Mouse (Mus musculus): Measurements from ENCODE around the gene Rai14. TPM values are rescaled to one million over a fixed set of nuclear protein-coding genes. Genes with fewer than 3 reads are reported as not detected.

Gene Rai14
- 10.9 and 15.7 TPM in 2 replicates for polyA plus RNA-seq (2015; fragmentation: Nextera tagmentation; extraction: Ambion mirVana)

DNA sequence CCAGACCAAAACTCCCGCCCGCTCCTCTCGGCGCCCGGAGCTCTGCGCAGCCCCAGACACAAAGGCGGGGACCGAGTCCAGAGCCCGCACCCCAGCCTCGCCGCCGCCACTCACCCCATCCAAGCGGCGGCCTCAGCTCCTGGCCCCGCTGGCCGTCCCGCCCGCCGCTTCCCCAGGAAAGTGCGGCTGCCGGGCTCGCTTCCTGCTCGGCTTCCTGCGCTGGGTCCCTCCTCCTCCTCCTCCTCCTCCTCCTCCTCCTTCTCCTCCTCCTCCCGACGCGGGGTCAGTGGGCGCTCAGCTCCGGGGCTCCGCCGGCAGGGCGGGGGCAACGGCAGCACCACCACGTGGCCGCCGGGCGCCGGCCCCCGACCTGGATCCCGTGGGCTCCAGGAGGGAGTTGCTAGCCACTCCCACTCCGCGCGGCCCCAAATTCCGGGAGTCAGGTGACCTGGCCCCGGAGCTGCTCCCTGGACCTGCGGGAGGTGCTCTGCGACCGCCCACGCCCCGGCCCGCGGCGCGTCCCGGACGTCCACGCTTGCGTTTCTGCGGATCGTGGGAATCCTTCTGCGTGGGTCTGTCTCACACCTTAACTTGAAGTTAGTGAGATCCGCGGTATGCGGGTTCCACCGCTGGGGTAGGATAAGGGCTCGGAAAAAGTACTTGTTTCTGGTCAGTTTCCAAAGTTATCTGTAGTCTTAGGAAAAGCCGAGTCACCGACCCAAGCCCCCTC lies at the start of gene Rai14:
TSS of gene Rai14 (minus strand) at position 216 of the 730 bp plus-strand sequence.
- peaks cover 31% of the 10 kb centered on the region for H3K4me1 ChIP-seq (replicated peaks)
- peak within 1 kb of the TSS; percentile 99 for H3K4me2 ChIP-seq
- WGBS: under 1% methylated on average over 48 of the region's 68 CpGs
- H3K27ac ChIP-seq (replicated peaks): peak within 1 kb of the TSS; percentile 65
- no peaks in the 10 kb centered on the region for H3K27me3 ChIP-seq
- H3K9me3 ChIP-seq: no peaks in the 10 kb centered on the region
- peak; percentile 73 for ATAC-seq (ENCODE audit: low FRiP score, low read depth)
- H3K4me3 ChIP-seq: peak within 1 kb of the TSS; percentile 87
- H3K36me3 ChIP-seq: no peaks in the 10 kb centered on the region
- H3K9ac ChIP-seq: peak within 1 kb of the TSS; percentile 65

DNA sequence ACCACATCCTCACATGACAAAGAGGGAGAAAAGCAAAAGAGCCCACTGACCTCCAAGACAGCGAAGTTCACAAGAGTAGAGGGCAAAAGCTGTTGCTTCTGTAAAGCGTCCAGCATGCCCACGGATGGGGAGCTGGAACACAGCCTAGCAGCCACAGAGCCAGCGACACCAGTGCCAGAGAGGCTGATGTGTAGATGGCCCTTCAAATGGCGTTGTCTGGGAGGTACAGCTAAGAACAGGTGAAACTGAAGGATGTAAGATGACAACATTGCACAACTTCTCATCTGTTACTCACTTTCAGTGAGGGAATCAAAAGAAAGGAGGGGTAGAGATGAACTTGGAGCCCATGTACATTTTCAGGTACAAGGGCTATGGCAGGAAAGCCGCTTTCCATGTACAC lies 47.0 kb upstream of the Rai14 start:
- H3K9me3 ChIP-seq: no peaks in the 10 kb centered on the region
- H3K4me1 ChIP-seq (replicated peaks): no peaks in the 10 kb centered on the region
- no peak overlapping the region for H3K27ac ChIP-seq (replicated peaks)
- H3K36me3 ChIP-seq: no peaks in the 10 kb centered on the region
- H3K27me3 ChIP-seq: no peaks in the 10 kb centered on the region
- no peak overlapping the region for H3K9ac ChIP-seq
- H3K4me2 ChIP-seq: no peak overlapping the region
- no peak for ATAC-seq (ENCODE audit: low FRiP score, low read depth)
- 92% methylated on average over 6 of the region's 6 CpGs for WGBS
- no peak overlapping the region for H3K4me3 ChIP-seq

DNA sequence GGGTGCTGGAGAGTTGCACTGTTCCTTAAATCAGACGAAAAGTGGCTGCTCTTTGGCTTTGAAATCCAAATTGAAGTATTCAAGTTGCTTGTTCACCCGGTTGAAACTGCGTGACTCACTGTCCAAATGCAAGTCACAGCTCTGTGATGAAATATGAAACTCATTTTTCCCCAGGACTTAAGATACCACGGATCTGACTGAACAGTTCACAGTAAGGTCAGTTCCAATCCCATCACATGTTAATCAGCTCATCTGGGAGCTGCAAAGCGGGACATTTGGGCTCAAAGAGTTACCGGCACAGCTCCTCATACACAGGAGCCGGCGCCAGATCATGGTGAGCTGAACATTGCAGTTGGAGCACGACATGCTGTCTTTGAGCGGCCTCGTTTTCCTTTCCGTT lies 45.6 kb upstream of the Rai14 start:
- H3K27me3 ChIP-seq: no peaks in the 10 kb centered on the region
- 87% methylated on average over 12 of the region's 12 CpGs for WGBS
- H3K9ac ChIP-seq: no peak overlapping the region
- no peak for ATAC-seq (ENCODE audit: low FRiP score, low read depth)
- no peak overlapping the region for H3K4me3 ChIP-seq
- no peak overlapping the region for H3K4me2 ChIP-seq
- H3K4me1 ChIP-seq (replicated peaks): no peaks in the 10 kb centered on the region
- H3K27ac ChIP-seq (replicated peaks): no peak overlapping the region
- H3K9me3 ChIP-seq: no peaks in the 10 kb centered on the region
- H3K36me3 ChIP-seq: no peaks in the 10 kb centered on the region

DNA sequence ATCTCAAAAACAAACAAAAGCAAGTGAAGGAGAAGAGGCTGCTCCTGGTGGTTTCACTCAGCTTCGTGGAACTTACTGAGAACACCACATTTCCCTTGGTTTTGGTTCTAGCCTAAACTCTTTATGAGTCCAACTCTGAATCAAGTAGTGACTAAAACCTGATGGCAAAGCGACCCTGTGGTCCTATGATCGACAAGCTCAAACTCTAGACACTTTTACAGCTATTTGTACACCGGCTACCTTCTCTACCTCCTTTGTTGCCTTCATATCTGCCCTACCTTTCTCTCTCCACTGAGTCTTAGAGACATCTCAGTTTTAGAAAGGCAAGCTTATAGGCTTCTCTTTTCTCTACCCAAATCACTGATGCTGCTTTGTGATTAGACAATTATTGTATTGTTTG lies 45.0 kb upstream of the Rai14 start:
- no peak for ATAC-seq (ENCODE audit: low FRiP score, low read depth)
- no peaks in the 10 kb centered on the region for H3K36me3 ChIP-seq
- H3K4me3 ChIP-seq: no peak overlapping the region
- H3K27ac ChIP-seq (replicated peaks): no peak overlapping the region
- no peak overlapping the region for H3K4me2 ChIP-seq
- H3K27me3 ChIP-seq: no peaks in the 10 kb centered on the region
- no peaks in the 10 kb centered on the region for H3K9me3 ChIP-seq
- 94% methylated on average over 4 of the region's 4 CpGs for WGBS
- H3K9ac ChIP-seq: no peak overlapping the region
- H3K4me1 ChIP-seq (replicated peaks): no peaks in the 10 kb centered on the region

DNA sequence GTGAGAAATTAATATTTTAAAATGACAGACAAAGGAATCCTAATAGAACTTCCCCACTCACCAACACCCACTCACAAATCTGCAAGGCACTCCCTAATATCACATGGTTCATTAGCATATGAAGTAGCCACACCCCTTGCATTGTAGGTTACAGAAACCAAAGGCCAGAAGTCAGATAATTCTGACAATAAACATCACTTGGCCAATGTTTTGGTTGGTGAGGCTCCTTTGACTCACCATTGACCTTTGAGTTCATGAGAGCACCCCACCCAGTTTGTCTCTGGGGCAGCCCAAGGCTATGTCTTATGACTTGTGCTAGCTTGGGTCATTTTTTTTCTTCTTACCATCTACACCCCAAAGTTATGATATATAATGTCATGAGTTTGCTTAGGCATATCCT lies 44.4 kb upstream of the Rai14 start:
- H3K36me3 ChIP-seq: no peaks in the 10 kb centered on the region
- no peak overlapping the region for H3K4me2 ChIP-seq
- H3K4me1 ChIP-seq (replicated peaks): no peaks in the 10 kb centered on the region
- ATAC-seq (ENCODE audit: low FRiP score, low read depth): no peak
- no peak overlapping the region for H3K4me3 ChIP-seq
- no peaks in the 10 kb centered on the region for H3K27me3 ChIP-seq
- H3K9ac ChIP-seq: no peak overlapping the region
- no peak overlapping the region for H3K27ac ChIP-seq (replicated peaks)
- no peaks in the 10 kb centered on the region for H3K9me3 ChIP-seq

DNA sequence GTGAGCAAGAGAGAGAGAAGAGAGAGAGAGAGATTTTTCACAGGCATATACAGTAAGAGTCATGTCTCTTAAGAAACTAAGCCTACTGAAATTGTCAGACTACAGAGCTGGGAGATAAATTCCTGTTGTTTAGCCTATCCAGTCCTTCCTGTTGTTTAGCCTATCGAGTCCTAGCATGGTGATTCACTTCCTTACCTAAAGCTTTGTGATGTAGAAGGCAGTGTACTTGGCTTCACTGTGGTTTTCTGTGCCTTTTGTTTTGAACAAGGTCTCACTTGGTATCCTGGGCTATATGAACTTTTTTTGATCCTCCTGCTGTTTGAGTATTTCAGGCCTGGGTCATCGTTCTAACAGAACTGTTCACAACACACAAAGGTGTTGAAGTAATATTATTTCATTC lies 36.7 kb upstream of the Rai14 start:
- H3K27me3 ChIP-seq: no peaks in the 10 kb centered on the region
- no peaks in the 10 kb centered on the region for H3K9me3 ChIP-seq
- no peak overlapping the region for H3K4me3 ChIP-seq
- peaks cover 12% of the 10 kb centered on the region for H3K4me1 ChIP-seq (replicated peaks)
- H3K36me3 ChIP-seq: no peaks in the 10 kb centered on the region
- no peak for ATAC-seq (ENCODE audit: low FRiP score, low read depth)
- H3K4me2 ChIP-seq: no peak overlapping the region
- H3K27ac ChIP-seq (replicated peaks): no peak overlapping the region
- 89% methylated on average over 2 of the region's 2 CpGs for WGBS
- H3K9ac ChIP-seq: no peak overlapping the region

DNA sequence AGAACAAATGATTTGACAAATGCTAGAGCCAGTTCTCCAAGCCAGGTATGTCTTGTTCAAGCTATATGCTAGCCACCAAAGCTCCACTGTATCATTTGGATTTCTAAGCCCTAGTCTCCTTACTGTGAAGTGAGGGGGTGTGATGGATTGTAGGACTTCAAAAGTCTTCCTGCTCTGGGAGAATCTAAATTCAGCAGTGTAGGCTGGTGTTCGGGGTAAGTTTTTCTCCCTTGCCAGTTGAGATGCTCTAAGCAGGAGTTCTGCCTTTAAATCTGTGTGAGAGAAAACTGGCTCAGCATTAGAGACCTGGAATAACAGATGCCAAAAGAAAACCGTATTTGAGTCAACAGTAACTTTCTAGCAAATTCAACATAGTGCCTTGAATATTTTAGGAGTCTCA lies 35.9 kb upstream of the Rai14 start:
- 83% methylated on average over 2 of the region's 2 CpGs for WGBS
- H3K4me2 ChIP-seq: no peak overlapping the region

DNA sequence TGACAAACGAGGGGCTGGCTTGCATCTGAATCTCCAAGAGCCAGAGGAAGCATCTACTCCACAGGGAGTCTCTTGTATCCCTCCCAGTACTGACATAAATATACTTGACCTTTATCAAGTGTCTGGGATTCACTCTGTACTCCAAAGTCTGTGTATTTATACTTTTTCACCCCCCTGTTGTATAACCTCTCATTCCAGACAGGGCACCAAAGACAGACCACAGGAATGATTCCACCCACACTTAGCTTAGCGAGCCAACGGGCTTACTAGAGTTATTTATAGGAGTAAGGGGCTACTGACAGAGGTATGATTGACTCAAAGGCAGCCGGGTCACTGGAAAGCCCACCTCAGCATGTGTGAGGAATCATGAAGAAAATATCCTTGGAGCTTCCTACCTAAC lies 35.3 kb upstream of the Rai14 start:
- H3K4me2 ChIP-seq: no peak overlapping the region
- no peak for ATAC-seq (ENCODE audit: low FRiP score, low read depth)
- H3K27ac ChIP-seq (replicated peaks): no peak overlapping the region
- H3K9ac ChIP-seq: no peak overlapping the region
- peaks cover 13% of the 10 kb centered on the region for H3K4me1 ChIP-seq (replicated peaks)
- H3K27me3 ChIP-seq: no peaks in the 10 kb centered on the region
- H3K9me3 ChIP-seq: no peaks in the 10 kb centered on the region
- H3K36me3 ChIP-seq: no peaks in the 10 kb centered on the region
- H3K4me3 ChIP-seq: no peak overlapping the region
- 55% methylated on average over 4 of the region's 4 CpGs for WGBS

More for the DNA sequence above, 35.9 kb upstream of the Rai14 start:
- Histone ChIP-seq H3K27ac (replicated peaks) (no peak overlapping the region), H3K9ac (no peak overlapping the region), H3K36me3 (no peaks in the 10 kb centered on the region), H3K9me3 (no peaks in the 10 kb centered on the region), H3K4me3 (no peak overlapping the region), H3K27me3 (no peaks in the 10 kb centered on the region), H3K4me1 (replicated peaks) (peaks cover 13% of the 10 kb centered on the region)
- ATAC-seq (ENCODE audit: low FRiP score, low read depth): no peak

DNA sequence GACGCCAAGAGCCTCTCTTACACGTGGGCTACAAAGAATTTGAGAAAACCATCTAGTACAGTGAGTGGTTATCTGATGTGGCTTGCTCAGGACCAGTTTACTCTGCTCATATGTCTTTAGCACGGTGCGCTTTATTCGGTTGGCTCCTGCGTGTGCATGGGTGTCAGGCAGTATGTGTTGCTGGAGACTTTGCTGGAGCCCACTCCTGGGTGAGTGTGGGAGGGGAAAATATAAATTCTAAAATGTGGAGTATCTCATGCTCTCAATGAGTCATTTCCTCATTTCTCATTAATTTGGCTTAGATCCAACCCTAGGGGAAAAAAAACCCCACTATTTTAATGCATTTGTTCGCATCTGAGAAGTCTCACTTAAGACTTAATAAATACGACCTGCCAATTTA lies 33.2 kb upstream of the Rai14 start:
- Histone ChIP-seq H3K4me1 (replicated peaks) (peaks cover 13% of the 10 kb centered on the region), H3K9me3 (no peaks in the 10 kb centered on the region), H3K36me3 (no peaks in the 10 kb centered on the region), H3K27ac (replicated peaks) (peak overlapping the region; percentile 55; the same call in 1 of the 2 replicates), H3K9ac (no peak overlapping the region), H3K4me2 (no peak overlapping the region), H3K27me3 (no peaks in the 10 kb centered on the region), H3K4me3 (no peak overlapping the region)
- peak; percentile 50; the same call in 1 of the 2 replicates for ATAC-seq (ENCODE audit: low FRiP score, low read depth)
- 48% methylated on average over 8 of the region's 8 CpGs for WGBS

DNA sequence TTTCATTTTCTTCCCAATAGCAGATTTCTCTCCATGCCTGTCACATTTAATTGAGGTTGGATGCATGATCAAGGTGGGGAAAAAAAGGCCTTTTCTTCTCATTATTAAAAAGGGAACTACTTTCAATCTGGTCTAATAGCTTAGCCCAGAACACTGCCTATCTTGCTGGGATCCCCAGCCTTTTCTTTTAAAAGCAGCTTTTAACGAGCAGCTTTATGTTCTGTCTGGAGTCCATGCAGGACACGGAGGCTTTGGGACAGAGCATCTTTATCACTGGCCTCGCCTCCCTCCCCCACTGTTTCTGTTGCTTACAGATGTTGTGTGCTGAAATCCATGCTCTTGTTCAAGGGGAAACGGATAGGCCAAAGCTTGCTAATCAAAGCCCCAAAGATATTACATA lies 32.8 kb upstream of the Rai14 start:
- Histone ChIP-seq H3K9ac (no peak overlapping the region), H3K4me3 (no peak overlapping the region), H3K4me2 (no peak overlapping the region), H3K27me3 (no peaks in the 10 kb centered on the region), H3K9me3 (no peaks in the 10 kb centered on the region), H3K4me1 (replicated peaks) (peaks cover 13% of the 10 kb centered on the region), H3K27ac (replicated peaks) (peak overlapping the region; percentile 55; the same call in 1 of the 2 replicates), H3K36me3 (no peaks in the 10 kb centered on the region)
- 9% methylated on average over 4 of the region's 4 CpGs for WGBS
- peak; percentile 72; the same call in 1 of the 2 replicates for ATAC-seq (ENCODE audit: low FRiP score, low read depth)

DNA sequence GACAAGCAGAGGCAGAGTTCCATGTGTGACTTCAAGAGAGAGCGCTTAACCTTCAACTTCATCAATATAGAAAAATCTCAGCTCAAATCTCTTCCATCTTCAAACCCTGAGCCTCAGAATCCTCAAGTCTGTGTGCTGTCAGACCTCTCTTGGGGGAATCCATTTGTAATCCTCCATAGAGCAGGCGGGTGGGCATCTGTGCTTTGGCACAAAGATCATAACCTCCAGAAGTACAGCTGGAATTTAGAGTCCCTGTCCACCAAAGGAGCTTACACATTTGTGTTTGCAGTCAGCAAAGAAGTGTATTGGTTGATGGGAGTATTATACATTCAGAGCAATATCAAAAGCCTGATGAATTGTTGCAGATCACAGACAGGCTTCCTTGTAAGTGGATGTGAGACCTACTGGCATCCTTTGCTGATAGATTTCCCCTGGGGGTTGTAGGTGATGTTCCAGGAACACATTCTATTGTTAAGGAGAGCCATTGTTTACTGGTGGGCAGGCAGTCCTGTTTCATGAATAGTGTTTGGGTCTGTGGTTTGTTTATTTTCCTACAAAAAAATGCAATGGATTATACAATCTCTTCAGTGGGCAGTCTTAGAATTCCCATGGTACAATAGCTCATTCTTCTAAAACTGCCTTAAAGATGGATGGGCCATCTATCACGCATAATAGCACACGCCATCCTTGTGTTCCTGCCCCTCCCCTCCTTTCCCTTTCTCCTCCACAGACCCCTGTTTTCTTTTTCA lies 32.1 kb upstream of the Rai14 start:
- peak; percentile 52; the same call in 1 of the 2 replicates for ATAC-seq (ENCODE audit: low FRiP score, low read depth)
- no peak overlapping the region for H3K27ac ChIP-seq (replicated peaks)
- H3K9me3 ChIP-seq: no peaks in the 10 kb centered on the region
- H3K4me2 ChIP-seq: no peak overlapping the region
- no peaks in the 10 kb centered on the region for H3K27me3 ChIP-seq
- no peak overlapping the region for H3K9ac ChIP-seq
- 35% methylated on average over 4 of the region's 4 CpGs for WGBS
- no peak overlapping the region for H3K4me3 ChIP-seq
- H3K36me3 ChIP-seq: no peaks in the 10 kb centered on the region
- H3K4me1 ChIP-seq (replicated peaks): peaks cover 13% of the 10 kb centered on the region

DNA sequence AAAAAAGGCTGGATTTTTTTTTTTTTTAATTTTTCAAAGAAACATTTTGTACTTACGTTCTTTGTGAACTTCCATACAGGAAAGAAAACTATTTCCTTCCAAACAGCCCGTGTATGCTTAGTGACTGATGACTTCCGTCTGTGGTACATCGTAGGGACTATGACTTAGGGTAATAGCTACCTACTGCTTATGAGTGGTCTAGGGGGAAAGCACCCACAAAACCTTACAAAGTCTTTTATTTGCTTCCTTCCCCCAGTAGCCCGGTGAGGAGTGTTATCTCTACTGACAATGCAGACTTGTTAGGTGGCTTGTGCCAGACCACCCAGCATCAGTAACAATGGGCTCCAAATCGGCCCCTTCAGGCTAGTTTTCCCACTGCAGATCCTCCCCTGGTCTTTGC lies 28.0 kb upstream of the Rai14 start:
- Histone ChIP-seq H3K27me3 (no peaks in the 10 kb centered on the region), H3K27ac (replicated peaks) (no peak overlapping the region), H3K9me3 (no peaks in the 10 kb centered on the region), H3K4me1 (replicated peaks) (peaks cover 12% of the 10 kb centered on the region), H3K4me3 (no peak overlapping the region), H3K4me2 (no peak overlapping the region), H3K36me3 (no peaks in the 10 kb centered on the region), H3K9ac (no peak overlapping the region)
- ATAC-seq (ENCODE audit: low FRiP score, low read depth): no peak
- 71% methylated on average over 6 of the region's 6 CpGs for WGBS
